Mouse (Mus musculus) hindbrain, embryonic 13.5 days (tissue): ENCODE measurements at regions not wholly inside any gene's neighbourhood (a gene's known extent, or its start where the extent isn't known, plus 50 kb on each side); places are given as distances from the start of the nearest gene placed in this dataset.

Experiments
- ATAC-seq: fragments of 200-750 bp; cut with Nextera tagmentation; 2 replicates; pipeline ENCODE4 v1.8.0; 2017; ENCODE audit warnings: moderate TSS enrichment; ENCODE audit not compliant: low FRiP score
- H3K27ac ChIP-seq: fragments of 300-500 bp; sonication (generic); 2 replicates; pipeline ENCODE4 v1.5.1; 2015; ENCODE audit warnings: inconsistent platforms, mild to moderate bottlenecking, moderate library complexity
- H3K27me3 ChIP-seq: fragments of 300-500 bp; sonication (generic); 2 replicates; pipeline ENCODE4 v1.6.1; 2015; ENCODE audit warnings: mild to moderate bottlenecking, inconsistent platforms
- H3K36me3 ChIP-seq: fragments of 300-500 bp; sonication (generic); 2 replicates; pipeline ENCODE4 v1.6.1; 2015; ENCODE audit warnings: mild to moderate bottlenecking, inconsistent platforms
- H3K4me1 ChIP-seq: fragments of 300-500 bp; sonication (generic); replicated peaks from 2 replicates; pipeline ENCODE4 v1.6.1; 2015; ENCODE audit warnings: inconsistent platforms
- H3K4me2 ChIP-seq: fragments of 300-500 bp; sonication (generic); 2 replicates; pipeline ENCODE4 v1.6.1; 2015; ENCODE audit warnings: inconsistent platforms, mild to moderate bottlenecking, moderate library complexity
- H3K4me3 ChIP-seq: fragments of 300-500 bp; sonication (generic); 2 replicates; pipeline ENCODE4 v1.5.1; 2015; ENCODE audit warnings: mild to moderate bottlenecking, inconsistent platforms
- H3K9ac ChIP-seq: fragments of 300-500 bp; sonication (generic); 2 replicates; pipeline ENCODE4 v1.6.1; 2015; ENCODE audit warnings: mild to moderate bottlenecking, inconsistent platforms
- H3K9me3 ChIP-seq: fragments of 300-500 bp; sonication (generic); 2 replicates; pipeline ENCODE4 v1.6.1; 2016; ENCODE audit warnings: inconsistent platforms
- WGBS: fragments of 180-500 bp; shearing (Covaris S2); methylation state at CpG from one replicate; pipeline ENCODE4 v1.1.7; 2015; 5-methylcytosine and 5-hydroxymethylcytosine counted together

GRCm38 (mm10) chr3:77758295-77758694 lies 1528.0 kb downstream of the Rapgef2 start:
- 79% methylated on average over 1 of the region's 1 CpGs for WGBS
- no peaks in the 10 kb centered on the region for H3K27me3 ChIP-seq
- H3K4me1 ChIP-seq: no peaks in the 10 kb centered on the region
- no peak overlapping the region for H3K27ac ChIP-seq
- no peaks in the 10 kb centered on the region for H3K36me3 ChIP-seq
- H3K9ac ChIP-seq: no peak overlapping the region
- no peak overlapping the region for H3K4me2 ChIP-seq
- ATAC-seq: no peak
- H3K4me3 ChIP-seq: no peak overlapping the region
- no peaks in the 10 kb centered on the region for H3K9me3 ChIP-seq

GRCm38 (mm10) chr3:77742146-77742545 lies 1544.2 kb downstream of the Rapgef2 start:
- Histone ChIP-seq H3K4me1 (no peaks in the 10 kb centered on the region), H3K4me3 (no peak overlapping the region), H3K4me2 (no peak overlapping the region), H3K27ac (no peak overlapping the region), H3K36me3 (no peaks in the 10 kb centered on the region), H3K9me3 (no peaks in the 10 kb centered on the region), H3K9ac (no peak overlapping the region), H3K27me3 (no peaks in the 10 kb centered on the region)
- no peak for ATAC-seq
- whole genome bisulfite sequencing: 95% methylated on average over 3 of the region's 3 CpGs

- H3K36me3 ChIP-seq: no peaks in the 10 kb centered on the region
- H3K4me3 ChIP-seq: no peak overlapping the region
- H3K27ac ChIP-seq: no peak overlapping the region
- no peaks in the 10 kb centered on the region for H3K9me3 ChIP-seq
- no peaks in the 10 kb centered on the region for H3K4me1 ChIP-seq
- H3K27me3 ChIP-seq: no peaks in the 10 kb centered on the region
- no peak for ATAC-seq
- H3K4me2 ChIP-seq: no peak overlapping the region
- no peak overlapping the region for H3K9ac ChIP-seq
- 87% methylated on average over 1 of the region's 1 CpGs for WGBS
Measured at GRCm38 (mm10) chr3:77717840-77718239, 1568.5 kb downstream of the Rapgef2 start.

GRCm38 (mm10) chr3:77695571-77695970 lies 1590.7 kb downstream of the Rapgef2 start:
- H3K4me1 ChIP-seq: no peaks in the 10 kb centered on the region
- no peak overlapping the region for H3K4me3 ChIP-seq
- no peak for ATAC-seq
- H3K36me3 ChIP-seq: no peaks in the 10 kb centered on the region
- no peak overlapping the region for H3K9ac ChIP-seq
- no peaks in the 10 kb centered on the region for H3K9me3 ChIP-seq
- no peaks in the 10 kb centered on the region for H3K27me3 ChIP-seq
- H3K27ac ChIP-seq: no peak overlapping the region
- no peak overlapping the region for H3K4me2 ChIP-seq

GRCm38 (mm10) chr3:77666366-77666765 lies 1592.3 kb downstream of the Fstl5 start:
- no peaks in the 10 kb centered on the region for H3K4me1 ChIP-seq
- H3K27me3 ChIP-seq: no peaks in the 10 kb centered on the region
- no peak overlapping the region for H3K9ac ChIP-seq
- H3K27ac ChIP-seq: no peak overlapping the region
- no peaks in the 10 kb centered on the region for H3K36me3 ChIP-seq
- no peak overlapping the region for H3K4me3 ChIP-seq
- no peaks in the 10 kb centered on the region for H3K9me3 ChIP-seq
- H3K4me2 ChIP-seq: no peak overlapping the region
- ATAC-seq: no peak
- WGBS: 91% methylated on average over 2 of the region's 2 CpGs

- Histone ChIP-seq H3K4me1 (no peaks in the 10 kb centered on the region), H3K36me3 (no peaks in the 10 kb centered on the region), H3K9me3 (no peaks in the 10 kb centered on the region), H3K4me2 (no peak overlapping the region), H3K27me3 (no peaks in the 10 kb centered on the region), H3K4me3 (no peak overlapping the region), H3K27ac (no peak overlapping the region), H3K9ac (no peak overlapping the region)
- ATAC-seq: no peak
- WGBS: 87% methylated on average over 3 of the region's 3 CpGs
Measured at GRCm38 (mm10) chr3:77653881-77654280, 1579.8 kb downstream of the Fstl5 start.
